ENCODE assay signal across 8 mouse cellular contexts in genomic region chr11:75551961-75552441, GRCm38 (mm10). TPM values are rescaled to one million over a fixed set of nuclear protein-coding genes. Genes with fewer than 3 reads are reported as not detected.
A peak's percentile ranks its signal among the peaks of the same experiment; 100 is the strongest.
DNase-seq lines count a peak whose midpoint lies in the region; ATAC-seq lines count a peak whose summit lies in the region.

No protein-coding gene starts in this region.

- no peak overlapping the region for H3K9ac ChIP-seq in hindbrain, embryonic 15.5 days
- no peak overlapping the region for H3K9ac ChIP-seq in midbrain, embryonic 16.5 days (ENCODE audit: low read depth, low read length)

- H3K27ac ChIP-seq in hindbrain, embryonic 15.5 days (replicated peaks): peak overlapping the region; percentile 59
- H3K27ac ChIP-seq in midbrain, embryonic 16.5 days (ENCODE audit: low read length): 0 out of 2 replicates have a peak overlapping the region, but pooled peaks have one; percentile 4

- H3K9me3 ChIP-seq in hindbrain, embryonic 15.5 days: no peaks in the 10 kb centered on the region
- H3K9me3 ChIP-seq in midbrain, embryonic 16.5 days (replicated peaks; ENCODE audit: control insufficient read depth, low read length, poor library complexity, severe bottlenecking): no peaks in the 10 kb centered on the region

- no peak overlapping the region for H3K4me2 ChIP-seq in hindbrain, embryonic 15.5 days
- H3K4me2 ChIP-seq in midbrain, embryonic 16.5 days (ENCODE audit: low read length): no peak overlapping the region

- no peaks in the 10 kb centered on the region for H3K27me3 ChIP-seq in hindbrain, embryonic 15.5 days
- no peaks in the 10 kb centered on the region for H3K27me3 ChIP-seq in midbrain, embryonic 16.5 days (ENCODE audit: control insufficient read depth, insufficient read depth, low read depth, low read length)

- ATAC-seq in hindbrain, embryonic 15.5 days (ENCODE audit: low FRiP score, low read depth): 0 out of 2 replicates have a peak, but pooled peaks have one; percentile 47
- ATAC-seq in midbrain, embryonic 16.5 days: no peak
- no peak for ATAC-seq in CD4-positive, CD25-positive, alpha-beta regulatory T cell, adult 4 months

- DNase-seq in layer of hippocampus, adult 9-11 months: peak; percentile 67
- no peak for DNase-seq in layer of hippocampus, postnatal 36 days
- DNase-seq in cerebellum, adult 11 months: peak; percentile 78
- DNase-seq in gastrocnemius, adult 18-20 months (ENCODE audit: low spot score): peak; percentile 79
- no peak for DNase-seq in frontal cortex, postnatal 25 days (ENCODE audit: low spot score in 2 of 2)

- WGBS in hindbrain, embryonic 15.5 days: 48% methylated on average over 9 of the region's 9 CpGs
- WGBS in midbrain, embryonic 16.5 days: 55% methylated on average over 9 of the region's 9 CpGs

- no peaks in the 10 kb centered on the region; the same call in none of the 2 replicates for H3K36me3 ChIP-seq in hindbrain, embryonic 15.5 days
- peaks cover 9% of the 10 kb centered on the region; the same call in 1 of the 2 replicates for H3K36me3 ChIP-seq in midbrain, embryonic 16.5 days (ENCODE audit: control insufficient read depth, insufficient read depth, low read length)

- peaks cover 35% of the 10 kb centered on the region for H3K4me1 ChIP-seq in hindbrain, embryonic 15.5 days (replicated peaks)
- peaks cover 6% of the 10 kb centered on the region; the same call in 1 of the 2 replicates for H3K4me1 ChIP-seq in midbrain, embryonic 16.5 days (ENCODE audit: control insufficient read depth, insufficient read depth, low read length)

- H3K4me3 ChIP-seq in hindbrain, embryonic 15.5 days: no peak overlapping the region
- H3K4me3 ChIP-seq in midbrain, embryonic 16.5 days (ENCODE audit: low read depth, low read length): no peak overlapping the region

RNA-seq across cellular contexts. Expression of gene Slc43a2, which starts 20.5 kb away (rescaled TPM):
- 10 to 100 TPM; 50.7 to 51.3 TPM for total RNA-seq in layer of hippocampus, postnatal 36 days (2021)
- total RNA-seq in gastrocnemius, adult 18-20 months (2021): 10 to 100 TPM; 24.0 to 32.2 TPM
- polyA plus RNA-seq in hindbrain, embryonic 15.5 days (2015; fragmentation: Nextera tagmentation; extraction: Ambion mirVana): 15.2 and 17.6 TPM in 2 replicates
- 19.4 and 21.0 TPM in 2 replicates for polyA plus RNA-seq in midbrain, embryonic 16.5 days (2015; fragmentation: Nextera tagmentation; extraction: Ambion mirVana)
- polyA plus RNA-seq in CD4-positive, CD25-positive, alpha-beta regulatory T cell, adult 4 months (2017; shearing (Covaris generic)): 10 to 100 TPM; 17.3 to 27.2 TPM

RNA-seq across cellular contexts. Expression of gene Pitpna, which starts 35.9 kb away (rescaled TPM):
- total RNA-seq in layer of hippocampus, postnatal 36 days (2021): 100 to 1,000 TPM; 283 to 291 TPM
- 100 to 1,000 TPM; 168 to 172 TPM for total RNA-seq in gastrocnemius, adult 18-20 months (2021)
- polyA plus RNA-seq in hindbrain, embryonic 15.5 days (2015; fragmentation: Nextera tagmentation; extraction: Ambion mirVana): 120 and 124 TPM in 2 replicates
- polyA plus RNA-seq in midbrain, embryonic 16.5 days (2015; fragmentation: Nextera tagmentation; extraction: Ambion mirVana): 95.7 and 98.3 TPM in 2 replicates
- 10 to 100 TPM; 22.1 to 42.5 TPM for polyA plus RNA-seq in CD4-positive, CD25-positive, alpha-beta regulatory T cell, adult 4 months (2017; shearing (Covaris generic))

RNA-seq across cellular contexts. Expression of gene Scarf1, which starts 38.7 kb away (rescaled TPM):
- total RNA-seq in layer of hippocampus, postnatal 36 days (2021): 1 to 10 TPM; 1.1 TPM
- 1 to 10 TPM; 2.4 to 3.3 TPM for total RNA-seq in gastrocnemius, adult 18-20 months (2021)
- 4.0 and 4.5 TPM in 2 replicates for polyA plus RNA-seq in hindbrain, embryonic 15.5 days (2015; fragmentation: Nextera tagmentation; extraction: Ambion mirVana)
- 3.4 and 4.3 TPM in 2 replicates for polyA plus RNA-seq in midbrain, embryonic 16.5 days (2015; fragmentation: Nextera tagmentation; extraction: Ambion mirVana)
- polyA plus RNA-seq in CD4-positive, CD25-positive, alpha-beta regulatory T cell, adult 4 months (2017; shearing (Covaris generic)): under 1 TPM; 0.85 to 0.91 TPM

RNA-seq across cellular contexts. Expression of gene Rilp, which starts 42.1 kb away (rescaled TPM):
- total RNA-seq in layer of hippocampus, postnatal 36 days (2021): 1 to 10 TPM in 1 of 2 experiments, under 1 TPM in 1; 0.90 to 1.3 TPM
- 10 to 100 TPM; 31.5 to 32.4 TPM for total RNA-seq in gastrocnemius, adult 18-20 months (2021)
- polyA plus RNA-seq in hindbrain, embryonic 15.5 days (2015; fragmentation: Nextera tagmentation; extraction: Ambion mirVana): 2.7 and 3.1 TPM in 2 replicates
- polyA plus RNA-seq in midbrain, embryonic 16.5 days (2015; fragmentation: Nextera tagmentation; extraction: Ambion mirVana): 2.8 and 2.9 TPM in 2 replicates
- under 1 TPM in 1 of 2 experiments, not detected in 1; 0.56 TPM for polyA plus RNA-seq in CD4-positive, CD25-positive, alpha-beta regulatory T cell, adult 4 months (2017; shearing (Covaris generic))

Comparison
In these comparisons a context has a peak if more than half of its experiments do, and no peak if none do; other contexts are left out.
1. DNase-seq: peak in layer of hippocampus, adult 9-11 months (single experiment), cerebellum, adult 11 months (single experiment) and gastrocnemius, adult 18-20 months (single experiment); none in layer of hippocampus, postnatal 36 days (0 of 2) and frontal cortex, postnatal 25 days (0 of 2).